Mouse (Mus musculus): Measurements from ENCODE around the gene Tent5b. TPM values are rescaled to one million over a fixed set of nuclear protein-coding genes. Genes with fewer than 3 reads are reported as not detected.

The Tent5b gene
- total RNA-seq (2017): 0.12 TPM in 2 replicates

- ATAC-seq (ENCODE audit: extremely low read depth, insufficient number of reproducible peaks, low FRiP score, poor library complexity, severe bottlenecking): peak; percentile 83
Observed at GRCm38 (mm10) chr4:133479458-133480184, at the start of gene Tent5b. TSS of gene Tent5b (plus strand) at chr4:133480132.

- peak; percentile 33; the same call in 1 of the 2 replicates for ATAC-seq (ENCODE audit: extremely low read depth, insufficient number of reproducible peaks, low FRiP score, poor library complexity, severe bottlenecking)
Observed at GRCm38 (mm10) chr4:133431508-133431907, 48.4 kb upstream of the Tent5b start.

- no peak for ATAC-seq (ENCODE audit: extremely low read depth, insufficient number of reproducible peaks, low FRiP score, poor library complexity, severe bottlenecking)
Observed at GRCm38 (mm10) chr4:133432560-133433171, 47.3 kb upstream of the Tent5b start.

- ATAC-seq (ENCODE audit: extremely low read depth, insufficient number of reproducible peaks, low FRiP score, poor library complexity, severe bottlenecking): no peak
Observed at GRCm38 (mm10) chr4:133435921-133436320, 44.0 kb upstream of the Tent5b start.

GRCm38 (mm10) chr4:133439460-133440376 is 40.2 kb upstream of the Tent5b start:
- ATAC-seq (ENCODE audit: extremely low read depth, insufficient number of reproducible peaks, low FRiP score, poor library complexity, severe bottlenecking): no peak

GRCm38 (mm10) chr4:133440377-133440795 is 39.5 kb upstream of the Tent5b start:
- ATAC-seq (ENCODE audit: extremely low read depth, insufficient number of reproducible peaks, low FRiP score, poor library complexity, severe bottlenecking): no peak

- no peak for ATAC-seq (ENCODE audit: extremely low read depth, insufficient number of reproducible peaks, low FRiP score, poor library complexity, severe bottlenecking)
Observed at GRCm38 (mm10) chr4:133442194-133442593, 37.7 kb upstream of the Tent5b start.

- no peak for ATAC-seq (ENCODE audit: extremely low read depth, insufficient number of reproducible peaks, low FRiP score, poor library complexity, severe bottlenecking)
Observed at GRCm38 (mm10) chr4:133443085-133443484, 36.8 kb upstream of the Tent5b start.

GRCm38 (mm10) chr4:133445727-133446126 is 34.2 kb upstream of the Tent5b start:
- no peak for ATAC-seq (ENCODE audit: extremely low read depth, insufficient number of reproducible peaks, low FRiP score, poor library complexity, severe bottlenecking)

GRCm38 (mm10) chr4:133447366-133447765 is 32.6 kb upstream of the Tent5b start:
- no peak for ATAC-seq (ENCODE audit: extremely low read depth, insufficient number of reproducible peaks, low FRiP score, poor library complexity, severe bottlenecking)

- no peak for ATAC-seq (ENCODE audit: extremely low read depth, insufficient number of reproducible peaks, low FRiP score, poor library complexity, severe bottlenecking)
Observed at GRCm38 (mm10) chr4:133447967-133448366, 32.0 kb upstream of the Tent5b start.

GRCm38 (mm10) chr4:133448708-133449388 is 31.1 kb upstream of the Tent5b start:
- ATAC-seq (ENCODE audit: extremely low read depth, insufficient number of reproducible peaks, low FRiP score, poor library complexity, severe bottlenecking): no peak

GRCm38 (mm10) chr4:133449726-133450125 is 30.2 kb upstream of the Tent5b start:
- no peak for ATAC-seq (ENCODE audit: extremely low read depth, insufficient number of reproducible peaks, low FRiP score, poor library complexity, severe bottlenecking)

GRCm38 (mm10) chr4:133451536-133451935 is 28.4 kb upstream of the Tent5b start:
- ATAC-seq (ENCODE audit: extremely low read depth, insufficient number of reproducible peaks, low FRiP score, poor library complexity, severe bottlenecking): peak; percentile 67

GRCm38 (mm10) chr4:133452433-133452832 is 27.5 kb upstream of the Tent5b start:
- no peak for ATAC-seq (ENCODE audit: extremely low read depth, insufficient number of reproducible peaks, low FRiP score, poor library complexity, severe bottlenecking)

GRCm38 (mm10) chr4:133458044-133458443 is 21.9 kb upstream of the Tent5b start:
- no peak for ATAC-seq (ENCODE audit: extremely low read depth, insufficient number of reproducible peaks, low FRiP score, poor library complexity, severe bottlenecking)

- ATAC-seq (ENCODE audit: extremely low read depth, insufficient number of reproducible peaks, low FRiP score, poor library complexity, severe bottlenecking): no peak
Observed at GRCm38 (mm10) chr4:133460006-133460405, 19.9 kb upstream of the Tent5b start.

- ATAC-seq (ENCODE audit: extremely low read depth, insufficient number of reproducible peaks, low FRiP score, poor library complexity, severe bottlenecking): no peak
Observed at GRCm38 (mm10) chr4:133460796-133461325, 19.1 kb upstream of the Tent5b start.

GRCm38 (mm10) chr4:133461362-133461761 is 18.6 kb upstream of the Tent5b start:
- ATAC-seq (ENCODE audit: extremely low read depth, insufficient number of reproducible peaks, low FRiP score, poor library complexity, severe bottlenecking): no peak

Data from neutrophil, adult 5-6 weeks (primary cell).